Mouse (Mus musculus) stomach, embryonic 16.5 days (tissue): Measurements from ENCODE around the gene Dnmt1. TPM values are rescaled to one million over a fixed set of nuclear protein-coding genes. Genes with fewer than 3 reads are reported as not detected.

Source experiments
- ATAC-seq: fragments of 200-750 bp; cut with Nextera tagmentation; 2 replicates; pipeline ENCODE4 v1.8.0; 2017; ENCODE audit warnings: moderate number of reproducible peaks, moderate TSS enrichment; ENCODE audit not compliant: insufficient read depth, low FRiP score
- H3K27ac ChIP-seq: fragments of 300-500 bp; sonication (generic); 2 replicates; pipeline ENCODE4 v1.5.1; 2014; ENCODE audit warnings: low read length
- H3K27me3 ChIP-seq: fragments of 300-500 bp; sonication (generic); 2 replicates; pipeline ENCODE4 v1.6.1; 2014; ENCODE audit warnings: low read length, control low read depth, mixed read lengths; ENCODE audit not compliant: control insufficient read depth, insufficient read depth
- H3K36me3 ChIP-seq: fragments of 300-500 bp; sonication (generic); 2 replicates; pipeline ENCODE4 v1.6.1; 2014; ENCODE audit warnings: low read length; ENCODE audit not compliant: control insufficient read depth, insufficient read depth
- H3K4me1 ChIP-seq: fragments of 300-500 bp; sonication (generic); 2 replicates; pipeline ENCODE4 v1.6.1; 2014; ENCODE audit warnings: low read length, control low read depth, mixed read lengths; ENCODE audit not compliant: control insufficient read depth, insufficient read depth
- H3K4me2 ChIP-seq: fragments of 300-500 bp; sonication (generic); 2 replicates; pipeline ENCODE4 v1.6.1; 2014; ENCODE audit warnings: low read depth, low read length, mixed read lengths
- H3K4me3 ChIP-seq: fragments of 300-500 bp; sonication (generic); replicated peaks from 2 replicates; pipeline ENCODE4 v1.5.1; 2014; ENCODE audit warnings: mild to moderate bottlenecking, low read length
- H3K9ac ChIP-seq: fragments of 300-500 bp; sonication (generic); 2 replicates; pipeline ENCODE4 v1.6.1; 2014; ENCODE audit warnings: low read length
- H3K9me3 ChIP-seq: fragments of 300-500 bp; sonication (generic); replicated peaks from 2 replicates; pipeline ENCODE4 v1.6.1; 2016; ENCODE audit warnings: low read length, control low read depth; ENCODE audit not compliant: control insufficient read depth
- WGBS: fragments of 180-500 bp; shearing (Covaris S2); extraction: QIAGEN DNeasy Blood & Tissue Kit; methylation state at CpG from one replicate; pipeline ENCODE4 v1.1.7; 2014; 5-methylcytosine and 5-hydroxymethylcytosine counted together
- polyA plus RNA-seq: library from polyadenylated mRNA; unstranded; fragments of >200 nt; fragmentation: Nextera tagmentation; extraction: Ambion mirVana; gene quantifications from 2 replicates; pipeline ENCODE4 v1.2.1, GENCODE M21; 2015

Gene Dnmt1
- polyA plus RNA-seq, 1 experiment from 2014 or later = 75.7 TPM

- WGBS = 71% methylated on average over 3 of the region's 3 CpGs
- H3K9ac ChIP-seq = no peak overlapping the region
- no peaks in the 10 kb centered on the region for H3K27me3 ChIP-seq
- no peak for ATAC-seq
- H3K27ac ChIP-seq = no peak overlapping the region
- H3K4me3 ChIP-seq = no peak overlapping the region
- H3K4me1 ChIP-seq = peaks cover 10% of the 10 kb centered on the region
- H3K36me3 ChIP-seq = no peaks in the 10 kb centered on the region
- no peak overlapping the region for H3K4me2 ChIP-seq
- H3K9me3 ChIP-seq = no peaks in the 10 kb centered on the region
Observed at GRCm38 (mm10) chr9:20995069-20995468, 35.4 kb upstream of the Dnmt1 start.

- Histone ChIP-seq H3K4me2 (no peak overlapping the region), H3K4me1 (peaks cover 10% of the 10 kb centered on the region), H3K27ac (no peak overlapping the region), H3K27me3 (no peaks in the 10 kb centered on the region), H3K9ac (no peak overlapping the region), H3K9me3 (no peaks in the 10 kb centered on the region), H3K36me3 (no peaks in the 10 kb centered on the region), H3K4me3 (no peak overlapping the region)
- 35% methylated on average over 5 of the region's 5 CpGs for WGBS
- peak; percentile 81 for ATAC-seq
Observed at GRCm38 (mm10) chr9:20993165-20993898, 33.6 kb upstream of the Dnmt1 start.

GRCm38 (mm10) chr9:20991587-20991986, 31.9 kb upstream of the Dnmt1 start:
- Histone ChIP-seq H3K9ac (no peak overlapping the region), H3K36me3 (no peaks in the 10 kb centered on the region), H3K4me1 (peaks cover 18% of the 10 kb centered on the region), H3K4me2 (no peak overlapping the region), H3K9me3 (no peaks in the 10 kb centered on the region), H3K4me3 (no peak overlapping the region), H3K27me3 (no peaks in the 10 kb centered on the region), H3K27ac (no peak overlapping the region)
- WGBS = 85% methylated on average over 4 of the region's 4 CpGs
- ATAC-seq = no peak

GRCm38 (mm10) chr9:20990861-20991260, 31.2 kb upstream of the Dnmt1 start:
- Histone ChIP-seq H3K4me2 (peak overlapping the region; percentile 26), H3K4me3 (no peak overlapping the region; the same call in 1 of the 2 replicates), H3K9ac (peak overlapping the region; percentile 23), H3K27ac (peak overlapping the region; percentile 51), H3K4me1 (peaks cover 18% of the 10 kb centered on the region), H3K36me3 (no peaks in the 10 kb centered on the region), H3K9me3 (no peaks in the 10 kb centered on the region), H3K27me3 (no peaks in the 10 kb centered on the region)
- WGBS = 9% methylated on average over 10 of the region's 10 CpGs
- peak; percentile 33; the same call in 1 of the 2 replicates for ATAC-seq

- Histone ChIP-seq H3K4me1 (peaks cover 14% of the 10 kb centered on the region), H3K9me3 (no peaks in the 10 kb centered on the region), H3K4me2 (no peak overlapping the region), H3K27ac (peak overlapping the region; percentile 87), H3K9ac (peak overlapping the region; percentile 16; the same call in 1 of the 2 replicates), H3K27me3 (no peaks in the 10 kb centered on the region), H3K36me3 (no peaks in the 10 kb centered on the region), H3K4me3 (no peak overlapping the region)
- 25% methylated on average over 7 of the region's 7 CpGs for WGBS
- ATAC-seq = no peak
Observed at GRCm38 (mm10) chr9:20987953-20988352, 28.3 kb upstream of the Dnmt1 start.

- Histone ChIP-seq H3K27me3 (no peaks in the 10 kb centered on the region), H3K4me2 (no peak overlapping the region), H3K4me1 (peaks cover 14% of the 10 kb centered on the region), H3K27ac (peak overlapping the region; percentile 87), H3K9ac (peak overlapping the region; percentile 16; the same call in 1 of the 2 replicates), H3K4me3 (no peak overlapping the region), H3K9me3 (no peaks in the 10 kb centered on the region), H3K36me3 (no peaks in the 10 kb centered on the region)
- ATAC-seq = peak; percentile 92
- 39% methylated on average over 15 of the region's 15 CpGs for WGBS
Observed at GRCm38 (mm10) chr9:20986952-20987686, 27.4 kb upstream of the Dnmt1 start.

- WGBS = 35% methylated on average over 5 of the region's 5 CpGs
- no peak for ATAC-seq
Observed at GRCm38 (mm10) chr9:20983169-20983568, 23.5 kb upstream of the Dnmt1 start.

GRCm38 (mm10) chr9:20982171-20982570, 22.5 kb upstream of the Dnmt1 start:
- H3K27ac ChIP-seq = no peak overlapping the region
- 56% methylated on average over 3 of the region's 3 CpGs for WGBS
- H3K36me3 ChIP-seq = no peaks in the 10 kb centered on the region
- H3K27me3 ChIP-seq = no peaks in the 10 kb centered on the region
- no peaks in the 10 kb centered on the region for H3K9me3 ChIP-seq
- H3K4me2 ChIP-seq = no peak overlapping the region
- H3K4me3 ChIP-seq = no peak overlapping the region
- peaks cover 12% of the 10 kb centered on the region for H3K4me1 ChIP-seq
- H3K9ac ChIP-seq = no peak overlapping the region
- no peak for ATAC-seq

More at GRCm38 (mm10) chr9:20983169-20983568, 23.5 kb upstream of the Dnmt1 start:
- H3K9me3 ChIP-seq = no peaks in the 10 kb centered on the region
- peaks cover 18% of the 10 kb centered on the region for H3K4me1 ChIP-seq
- no peak overlapping the region for H3K4me3 ChIP-seq
- no peak overlapping the region for H3K27ac ChIP-seq
- no peaks in the 10 kb centered on the region for H3K36me3 ChIP-seq
- H3K27me3 ChIP-seq = no peaks in the 10 kb centered on the region
- H3K9ac ChIP-seq = no peak overlapping the region
- H3K4me2 ChIP-seq = no peak overlapping the region

GRCm38 (mm10) chr9:20979769-20980168, 20.1 kb upstream of the Dnmt1 start:
- Histone ChIP-seq H3K27ac (no peak overlapping the region), H3K27me3 (no peaks in the 10 kb centered on the region), H3K4me1 (peaks cover 22% of the 10 kb centered on the region), H3K9me3 (no peaks in the 10 kb centered on the region), H3K4me3 (no peak overlapping the region), H3K4me2 (no peak overlapping the region), H3K9ac (no peak overlapping the region), H3K36me3 (no peaks in the 10 kb centered on the region)
- no peak for ATAC-seq
- WGBS = 81% methylated on average over 7 of the region's 7 CpGs
